Comparison of ENCODE assay signal across 12 mouse cellular contexts in genomic region chr8:125291506-125291905, GRCm38 (mm10).
DNase-seq lines count a peak whose midpoint lies in the region; ATAC-seq and TF ChIP-seq lines count a peak whose summit lies in the region.
"Had no signal": no experiment of that assay in that cellular context is flagged by ENCODE, and none has a peak within 500 bp of the region (broad histone marks: within the 10 kb centered on the region; RNA-seq: fewer than 3 reads in every experiment).

No protein-coding gene starts in this region.

- no peaks in the 10 kb centered on the region for H3K9me3 ChIP-seq in lung, postnatal 0 days (ENCODE audit: low read length)
- H3K9me3 ChIP-seq in heart, embryonic 10.5 days: no peaks in the 10 kb centered on the region
- no peaks in the 10 kb centered on the region for H3K9me3 ChIP-seq in stomach, embryonic 14.5 days (ENCODE audit: control insufficient read depth, low read depth, low read length)

- 0 out of 2 replicates have a peak, but pooled peaks have one; percentile 13 for ATAC-seq in lung, postnatal 0 days
- ATAC-seq in stomach, embryonic 14.5 days (ENCODE audit: insufficient number of reproducible peaks, insufficient read depth, low FRiP score, low read depth): no peak
- ATAC-seq: activated CD4-positive, CD25-positive, alpha-beta regulatory T cell, adult 4 months had no signal

- TF ChIP-seq EP300 in lung, postnatal 0 days (IDR thresholded peaks at IDR 0.05): no peak

- no peaks in the 10 kb centered on the region for H3K27me3 ChIP-seq in lung, postnatal 0 days (replicated peaks; ENCODE audit: insufficient read depth, low read length)
- 0 out of 2 replicates have a peak, but pooled peaks cover 6% of the 10 kb centered on the region for H3K27me3 ChIP-seq in heart, embryonic 10.5 days (ENCODE audit: insufficient read depth, poor library complexity, severe bottlenecking)
- H3K27me3 ChIP-seq in stomach, embryonic 14.5 days (ENCODE audit: control insufficient read depth, insufficient read depth, low read length): no peaks in the 10 kb centered on the region
- H3K27me3 ChIP-seq: CH12.LX had no signal

- WGBS in lung, postnatal 0 days: 52% methylated on average over 10 of the region's 10 CpGs
- 55% methylated on average over 10 of the region's 10 CpGs for WGBS in lung, adult 2 months
- 52% methylated on average over 10 of the region's 10 CpGs for WGBS in heart, embryonic 10.5 days
- 54% methylated on average over 10 of the region's 10 CpGs for WGBS in stomach, embryonic 14.5 days

- DNase-seq in lung, postnatal 0 days (ENCODE audit: low spot score): no peak
- no peak for DNase-seq in lung, adult 2 months
- DNase-seq in heart, embryonic 10.5 days (ENCODE audit: low spot score): no peak
- DNase-seq in kidney, adult 11 months: peak; percentile 48
- DNase-seq in ovary, adult 18-20 months (ENCODE audit: low spot score): no peak
- no peak for DNase-seq in embryo, embryonic 9.5 days (ENCODE audit: extremely low spot score)
- no peak for DNase-seq in adrenal gland, adult 18-20 months (ENCODE audit: low spot score in 2 of 2)
- DNase-seq: cerebellum, adult 11 months; lung, embryonic 14.5 days had no signal

- no peaks in the 10 kb centered on the region for H3K36me3 ChIP-seq in lung, postnatal 0 days (ENCODE audit: insufficient read depth, low read length)
- H3K36me3 ChIP-seq in heart, embryonic 10.5 days: no peaks in the 10 kb centered on the region
- H3K36me3 ChIP-seq in stomach, embryonic 14.5 days (ENCODE audit: control insufficient read depth, insufficient read depth, low read length): no peaks in the 10 kb centered on the region

- H3K4me2 ChIP-seq in lung, postnatal 0 days (replicated peaks; ENCODE audit: low read depth, low read length): no peak overlapping the region
- no peak overlapping the region for H3K4me2 ChIP-seq in stomach, embryonic 14.5 days (replicated peaks; ENCODE audit: low read depth, low read length)
- H3K4me2 ChIP-seq: lung, embryonic 14.5 days had no signal

- no peak for TF ChIP-seq POLR2A in lung, adult 2 months (IDR thresholded peaks at IDR 0.05; ENCODE audit: borderline replicate concordance, extremely low read depth, low read depth, low read length)

- no peak overlapping the region for H3K27ac ChIP-seq in lung, postnatal 0 days (ENCODE audit: low read length)
- H3K27ac ChIP-seq in heart, embryonic 10.5 days: peak overlapping the region; percentile 88
- peak overlapping the region; percentile 58; the same call in 1 of the 2 replicates for H3K27ac ChIP-seq in stomach, embryonic 14.5 days (ENCODE audit: low read length)

- H3K4me1 ChIP-seq in lung, postnatal 0 days (ENCODE audit: insufficient read depth, low read depth, low read length): peaks cover 9% of the 10 kb centered on the region
- peaks cover 10% of the 10 kb centered on the region for H3K4me1 ChIP-seq in lung, adult 2 months (ENCODE audit: control insufficient read depth, insufficient read depth, low read length)
- H3K4me1 ChIP-seq in heart, embryonic 10.5 days: peaks cover 69% of the 10 kb centered on the region
- peaks cover 18% of the 10 kb centered on the region; the same call in 1 of the 2 replicates for H3K4me1 ChIP-seq in stomach, embryonic 14.5 days (ENCODE audit: control insufficient read depth, insufficient read depth, low read length)

- H3K4me3 ChIP-seq in lung, postnatal 0 days (ENCODE audit: low read depth, low read length): no peak overlapping the region
- no peak overlapping the region for H3K4me3 ChIP-seq in lung, adult 2 months (replicated peaks; ENCODE audit: extremely low read depth, low read depth, low read length)
- H3K4me3 ChIP-seq in heart, embryonic 10.5 days: no peak overlapping the region
- H3K4me3 ChIP-seq in stomach, embryonic 14.5 days (ENCODE audit: low read depth, low read length): no peak overlapping the region

- TF ChIP-seq CTCF in lung, postnatal 0 days (IDR thresholded peaks at IDR 0.05): no peak
- TF ChIP-seq CTCF in lung, adult 2 months (IDR thresholded peaks at IDR 0.05; ENCODE audit: insufficient read depth, low read length): no peak

- no peak overlapping the region for H3K9ac ChIP-seq in lung, postnatal 0 days (replicated peaks; ENCODE audit: low read depth)
- no peak overlapping the region for H3K9ac ChIP-seq in stomach, embryonic 14.5 days (replicated peaks; ENCODE audit: low read depth, low read length)
- H3K9ac ChIP-seq: lung, embryonic 14.5 days had no signal
